Mouse (Mus musculus): Measurements from ENCODE around the gene Hunk. TPM values are rescaled to one million over a fixed set of nuclear protein-coding genes. Genes with fewer than 3 reads are reported as not detected.

Gene Hunk
- polyA plus RNA-seq, 1 experiment from 2014 or later, result 11.5 TPM

- Histone ChIP-seq H3K9ac (replicated peaks; ENCODE audit: low read depth, low read length) (peak overlapping the region; percentile 27), H3K4me1 (replicated peaks; ENCODE audit: control insufficient read depth, insufficient read depth, low read length) (peaks cover 69% of the 10 kb centered on the region), H3K9me3 (ENCODE audit: control insufficient read depth, low read length) (no peaks in the 10 kb centered on the region), H3K4me3 (replicated peaks; ENCODE audit: low read length) (no peak overlapping the region), H3K27me3 (replicated peaks; ENCODE audit: control insufficient read depth, insufficient read depth, low read length) (no peaks in the 10 kb centered on the region), H3K36me3 (ENCODE audit: control insufficient read depth, insufficient read depth) (no peaks in the 10 kb centered on the region), H3K4me2 (ENCODE audit: low read length) (0 out of 2 replicates have a peak overlapping the region, but pooled peaks have one; percentile 1), H3K27ac (ENCODE audit: low read length) (peak overlapping the region; percentile 86)
- peak; percentile 32 for ATAC-seq
- WGBS, result 15% methylated on average over 11 of the region's 11 CpGs
Measured at GRCm38 (mm10) chr16:90422108-90422529, 36.3 kb downstream of the Hunk start.

- Histone ChIP-seq H3K4me2 (ENCODE audit: low read length) (no peak overlapping the region), H3K9me3 (ENCODE audit: control insufficient read depth, low read length) (no peaks in the 10 kb centered on the region), H3K4me1 (replicated peaks; ENCODE audit: control insufficient read depth, insufficient read depth, low read length) (peaks cover 60% of the 10 kb centered on the region), H3K36me3 (ENCODE audit: control insufficient read depth, insufficient read depth) (no peaks in the 10 kb centered on the region), H3K27me3 (replicated peaks; ENCODE audit: control insufficient read depth, insufficient read depth, low read length) (no peaks in the 10 kb centered on the region), H3K9ac (replicated peaks; ENCODE audit: low read depth, low read length) (peak overlapping the region; percentile 37; the same call in 1 of the 2 replicates), H3K4me3 (replicated peaks; ENCODE audit: low read length) (no peak overlapping the region), H3K27ac (ENCODE audit: low read length) (peak overlapping the region; percentile 72)
- WGBS, result 36% methylated on average over 3 of the region's 3 CpGs
- ATAC-seq, result peak; percentile 64
Measured at GRCm38 (mm10) chr16:90423898-90424297, 38.1 kb downstream of the Hunk start.

GRCm38 (mm10) chr16:90424391-90424790, 38.6 kb downstream of the Hunk start:
- Histone ChIP-seq H3K9ac (replicated peaks; ENCODE audit: low read depth, low read length) (peak overlapping the region; percentile 37; the same call in 1 of the 2 replicates), H3K9me3 (ENCODE audit: control insufficient read depth, low read length) (no peaks in the 10 kb centered on the region), H3K4me1 (replicated peaks; ENCODE audit: control insufficient read depth, insufficient read depth, low read length) (peaks cover 57% of the 10 kb centered on the region), H3K27ac (ENCODE audit: low read length) (peak overlapping the region; percentile 72), H3K4me3 (replicated peaks; ENCODE audit: low read length) (no peak overlapping the region), H3K4me2 (ENCODE audit: low read length) (no peak overlapping the region), H3K36me3 (ENCODE audit: control insufficient read depth, insufficient read depth) (no peaks in the 10 kb centered on the region), H3K27me3 (replicated peaks; ENCODE audit: control insufficient read depth, insufficient read depth, low read length) (no peaks in the 10 kb centered on the region)
- 12% methylated on average over 9 of the region's 9 CpGs for WGBS
- peak; percentile 23 for ATAC-seq

GRCm38 (mm10) chr16:90426234-90426633, 40.4 kb downstream of the Hunk start:
- Histone ChIP-seq H3K9me3 (ENCODE audit: control insufficient read depth, low read length) (no peaks in the 10 kb centered on the region), H3K4me1 (replicated peaks; ENCODE audit: control insufficient read depth, insufficient read depth, low read length) (peaks cover 48% of the 10 kb centered on the region), H3K4me2 (ENCODE audit: low read length) (no peak overlapping the region), H3K4me3 (replicated peaks; ENCODE audit: low read length) (no peak overlapping the region), H3K27ac (ENCODE audit: low read length) (no peak overlapping the region), H3K9ac (replicated peaks; ENCODE audit: low read depth, low read length) (no peak overlapping the region), H3K27me3 (replicated peaks; ENCODE audit: control insufficient read depth, insufficient read depth, low read length) (no peaks in the 10 kb centered on the region), H3K36me3 (ENCODE audit: control insufficient read depth, insufficient read depth) (no peaks in the 10 kb centered on the region)
- 71% methylated on average over 5 of the region's 5 CpGs for WGBS
- ATAC-seq, result no peak

- Histone ChIP-seq H3K9me3 (ENCODE audit: control insufficient read depth, low read length) (peaks cover 5% of the 10 kb centered on the region), H3K27me3 (replicated peaks; ENCODE audit: control insufficient read depth, insufficient read depth, low read length) (no peaks in the 10 kb centered on the region), H3K4me1 (replicated peaks; ENCODE audit: control insufficient read depth, insufficient read depth, low read length) (peaks cover 30% of the 10 kb centered on the region), H3K36me3 (ENCODE audit: control insufficient read depth, insufficient read depth) (peaks cover 10% of the 10 kb centered on the region), H3K4me3 (replicated peaks; ENCODE audit: low read length) (no peak overlapping the region), H3K4me2 (ENCODE audit: low read length) (no peak overlapping the region), H3K9ac (replicated peaks; ENCODE audit: low read depth, low read length) (no peak overlapping the region), H3K27ac (ENCODE audit: low read length) (no peak overlapping the region)
- 95% methylated on average over 8 of the region's 8 CpGs for WGBS
- ATAC-seq, result no peak
Measured at GRCm38 (mm10) chr16:90427838-90428630, 42.2 kb downstream of the Hunk start.

GRCm38 (mm10) chr16:90433551-90433950, 47.7 kb downstream of the Hunk start:
- Histone ChIP-seq H3K4me3 (replicated peaks; ENCODE audit: low read length) (no peak overlapping the region), H3K4me1 (replicated peaks; ENCODE audit: control insufficient read depth, insufficient read depth, low read length) (peaks cover 7% of the 10 kb centered on the region), H3K9ac (replicated peaks; ENCODE audit: low read depth, low read length) (no peak overlapping the region), H3K36me3 (ENCODE audit: control insufficient read depth, insufficient read depth) (peaks cover 19% of the 10 kb centered on the region), H3K27me3 (replicated peaks; ENCODE audit: control insufficient read depth, insufficient read depth, low read length) (no peaks in the 10 kb centered on the region), H3K9me3 (ENCODE audit: control insufficient read depth, low read length) (peaks cover 5% of the 10 kb centered on the region), H3K4me2 (ENCODE audit: low read length) (no peak overlapping the region), H3K27ac (ENCODE audit: low read length) (no peak overlapping the region)
- no peak for ATAC-seq
- 96% methylated on average over 12 of the region's 12 CpGs for WGBS

GRCm38 (mm10) chr16:90435231-90435630, 49.4 kb downstream of the Hunk start:
- no peaks in the 10 kb centered on the region for H3K27me3 ChIP-seq (replicated peaks; ENCODE audit: control insufficient read depth, insufficient read depth, low read length)
- peaks cover 5% of the 10 kb centered on the region for H3K9me3 ChIP-seq (ENCODE audit: control insufficient read depth, low read length)
- H3K4me2 ChIP-seq (ENCODE audit: low read length), result no peak overlapping the region
- H3K36me3 ChIP-seq (ENCODE audit: control insufficient read depth, insufficient read depth), result peaks cover 24% of the 10 kb centered on the region
- H3K4me3 ChIP-seq (replicated peaks; ENCODE audit: low read length), result no peak overlapping the region
- H3K27ac ChIP-seq (ENCODE audit: low read length), result no peak overlapping the region
- no peak overlapping the region for H3K9ac ChIP-seq (replicated peaks; ENCODE audit: low read depth, low read length)
- WGBS, result 69% methylated on average over 4 of the region's 4 CpGs
- H3K4me1 ChIP-seq (replicated peaks; ENCODE audit: control insufficient read depth, insufficient read depth, low read length), result peaks cover 7% of the 10 kb centered on the region
- ATAC-seq, result no peak

GRCm38 (mm10) chr16:90437276-90437675, 51.5 kb downstream of the Hunk start:
- 47% methylated on average over 5 of the region's 5 CpGs for WGBS
- Histone ChIP-seq H3K27ac (ENCODE audit: low read length) (no peak overlapping the region), H3K27me3 (replicated peaks; ENCODE audit: control insufficient read depth, insufficient read depth, low read length) (no peaks in the 10 kb centered on the region), H3K9ac (replicated peaks; ENCODE audit: low read depth, low read length) (no peak overlapping the region), H3K9me3 (ENCODE audit: control insufficient read depth, low read length) (peaks cover 5% of the 10 kb centered on the region), H3K4me2 (ENCODE audit: low read length) (no peak overlapping the region), H3K4me1 (replicated peaks; ENCODE audit: control insufficient read depth, insufficient read depth, low read length) (peaks cover 7% of the 10 kb centered on the region), H3K36me3 (ENCODE audit: control insufficient read depth, insufficient read depth) (peaks cover 22% of the 10 kb centered on the region), H3K4me3 (replicated peaks; ENCODE audit: low read length) (no peak overlapping the region)
- no peak for ATAC-seq

- Histone ChIP-seq H3K27me3 (replicated peaks; ENCODE audit: control insufficient read depth, insufficient read depth, low read length) (no peaks in the 10 kb centered on the region), H3K9ac (replicated peaks; ENCODE audit: low read depth, low read length) (no peak overlapping the region), H3K9me3 (ENCODE audit: control insufficient read depth, low read length) (no peaks in the 10 kb centered on the region), H3K4me2 (ENCODE audit: low read length) (no peak overlapping the region), H3K36me3 (ENCODE audit: control insufficient read depth, insufficient read depth) (peaks cover 5% of the 10 kb centered on the region; the same call in 1 of the 2 replicates), H3K27ac (ENCODE audit: low read length) (no peak overlapping the region), H3K4me1 (replicated peaks; ENCODE audit: control insufficient read depth, insufficient read depth, low read length) (peaks cover 13% of the 10 kb centered on the region), H3K4me3 (replicated peaks; ENCODE audit: low read length) (no peak overlapping the region)
- WGBS, result 80% methylated on average over 6 of the region's 6 CpGs
- ATAC-seq, result no peak
Measured at GRCm38 (mm10) chr16:90439493-90439892, 53.7 kb downstream of the Hunk start.

All from forebrain, embryonic 16.5 days (tissue).